Mouse (Mus musculus) erythroblast, embryonic 14.5 days (primary cell): ENCODE measurements around the gene Mkln1.

ENCODE experiments used
- GATA1 ChIP-seq: IDR thresholded peaks from 2 replicates; pipeline ENCODE4 v1.6.1; 2012; ENCODE audit warnings: low read length, inconsistent platforms, mixed read lengths
- TAL1 ChIP-seq: IDR thresholded peaks from 3 replicates; pipeline ENCODE4 v1.6.1; 2012; ENCODE audit warnings: low read length, inconsistent platforms, mixed read lengths

GRCm38 (mm10) chr6:31527897-31528296 is 129.4 kb downstream of the Mkln1 start:
- TF ChIP-seq GATA1 (no peak), TAL1 (no peak)
